Mouse (Mus musculus) heart, adult 2 months (tissue): Measurements from ENCODE around the gene Fgfr2.

Source experiments
- CTCF ChIP-seq: fragments of 200-600 bp; IDR thresholded peaks from 2 replicates; pipeline ENCODE4 v1.8.1; 2022; ENCODE audit warnings: antibody characterized with exemption, mild to moderate bottlenecking, moderate library complexity
- POLR2A ChIP-seq: fragments of 200-500 bp; IDR thresholded peaks from 2 replicates; pipeline ENCODE4 v1.6.1; 2011; ENCODE audit warnings: mild to moderate bottlenecking, low read depth, low read length, control low read depth; ENCODE audit not compliant: insufficient read depth

DNA sequence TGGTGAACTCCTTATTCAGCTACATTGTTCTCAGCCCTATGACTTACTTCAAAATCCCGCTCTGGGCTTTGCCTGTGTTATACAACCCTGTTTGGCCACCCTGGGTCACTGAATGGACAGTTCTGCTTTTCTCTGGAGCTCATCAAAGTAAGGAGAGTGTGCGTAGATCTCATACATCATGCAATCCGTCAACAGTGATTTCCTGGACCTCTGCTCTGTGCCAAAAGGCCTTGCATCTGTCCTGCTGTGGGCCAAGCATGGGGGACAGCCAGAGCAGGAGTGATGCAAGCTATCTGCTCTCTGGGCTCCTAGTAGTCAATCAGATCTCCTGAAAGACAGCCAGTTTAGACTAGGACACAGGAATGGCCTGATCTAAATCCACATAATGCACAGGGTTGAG lies 2137.4 kb downstream of the Fgfr2 start:
- TF ChIP-seq POLR2A (no peak), CTCF (no peak)
